Mouse (Mus musculus): Measurements from ENCODE around the gene Evc2. TPM values are rescaled to one million over a fixed set of nuclear protein-coding genes. Genes with fewer than 3 reads are reported as not detected.

The Evc2 gene
- polyA plus RNA-seq, 1 experiment from 2014 or later = 5.0 TPM

DNA sequence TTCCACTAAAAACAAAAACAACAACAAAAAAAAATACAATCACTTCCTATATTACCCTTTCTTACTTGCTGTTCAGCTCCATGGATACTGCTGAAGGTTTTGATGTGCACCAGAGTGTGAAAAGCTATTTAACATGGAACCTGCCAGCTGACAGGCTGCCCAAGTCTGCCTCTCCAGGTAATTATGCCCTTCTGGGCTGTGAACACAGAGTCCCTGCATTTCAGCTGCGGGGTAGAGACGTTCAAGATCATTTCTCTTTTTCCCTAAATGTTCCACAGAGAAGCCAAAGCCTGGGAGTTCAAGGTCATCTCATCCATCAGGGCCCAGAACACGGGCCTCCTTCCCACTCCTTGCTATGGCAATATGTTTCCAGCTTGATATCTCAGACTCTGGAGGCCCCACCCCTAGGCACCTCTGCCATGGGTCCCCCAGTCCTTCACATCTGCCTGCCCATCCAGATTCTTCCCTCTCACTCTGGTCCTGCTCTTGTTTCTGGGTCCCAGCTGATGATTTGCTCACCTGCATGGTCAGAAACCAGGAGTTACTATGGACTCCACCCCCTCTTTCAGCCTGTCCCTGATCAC is 133.8 kb downstream of the Evc2 start:
- no peak overlapping the region for H3K4me3 ChIP-seq (ENCODE audit: low read depth, low read length)
- H3K27me3 ChIP-seq (ENCODE audit: control insufficient read depth, insufficient read depth, low read depth, low read length) = no peaks in the 10 kb centered on the region
- no peak overlapping the region for H3K4me2 ChIP-seq (ENCODE audit: low read length)
- H3K9ac ChIP-seq (ENCODE audit: low read depth, low read length) = no peak overlapping the region
- no peak for ATAC-seq
- H3K36me3 ChIP-seq (ENCODE audit: control insufficient read depth, insufficient read depth, low read length) = no peaks in the 10 kb centered on the region
- no peak overlapping the region for H3K27ac ChIP-seq (ENCODE audit: low read length)
- H3K9me3 ChIP-seq (replicated peaks; ENCODE audit: control insufficient read depth, low read length, poor library complexity, severe bottlenecking) = no peaks in the 10 kb centered on the region; the same call in 1 of the 2 replicates
- 60% methylated on average over 3 of the region's 3 CpGs for WGBS
- no peaks in the 10 kb centered on the region for H3K4me1 ChIP-seq (ENCODE audit: control insufficient read depth, insufficient read depth, low read length)

Other genes starting within 250 kb of the Evc2 start
- 977 and 1,010 TPM in 2 replicates for gene Crmp1, start 96.6 kb upstream of the Evc2 start, polyA plus RNA-seq (2015; fragmentation: Nextera tagmentation; extraction: Ambion mirVana)
- 3.5 and 3.6 TPM in 2 replicates for gene Evc, start 1.6 kb upstream of the Evc2 start, polyA plus RNA-seq (2015; fragmentation: Nextera tagmentation; extraction: Ambion mirVana)